Mouse (Mus musculus) macrophage (primary cell): ENCODE results near the gene Sdc4. TPM values are rescaled to one million over a fixed set of nuclear protein-coding genes. Genes with fewer than 3 reads are reported as not detected.

Experiments used
- H3K27ac ChIP-seq: fragments of 350-480 bp; formaldehyde crosslinking; 2 replicates; pipeline ENCODE4 v1.9.0; 2021
- H3K36me3 ChIP-seq: fragments of 350-480 bp; formaldehyde crosslinking; 2 replicates; pipeline ENCODE4 v1.9.0; 2021; ENCODE audit errors: inconsistent target
- H3K4me3 ChIP-seq: fragments of 350-480 bp; formaldehyde crosslinking; 2 replicates; pipeline ENCODE4 v1.9.0; 2021; ENCODE audit errors: inconsistent target
- H3K79me2 ChIP-seq: fragments of 350-480 bp; formaldehyde crosslinking; 2 replicates; pipeline ENCODE4 v1.9.0; 2021; ENCODE audit errors: inconsistent target
- WGBS: methylation state at CpG from one replicate; pipeline ENCODE4 v1.1.7; 2026; ENCODE audit warnings: inconsistent platforms; ENCODE audit not compliant: missing documents; 5-methylcytosine and 5-hydroxymethylcytosine counted together
- polyA plus RNA-seq: library from polyadenylated mRNA; stranded (reverse); fragments of 250-400 nt; gene quantifications from 3 replicates; pipeline ENCODE4 v1.2.4, GENCODE M21; 2018; ENCODE audit warnings: inconsistent platforms

Sdc4 gene
- polyA plus RNA-seq, 1 experiment from 2014 or later: 114 TPM

DNA sequence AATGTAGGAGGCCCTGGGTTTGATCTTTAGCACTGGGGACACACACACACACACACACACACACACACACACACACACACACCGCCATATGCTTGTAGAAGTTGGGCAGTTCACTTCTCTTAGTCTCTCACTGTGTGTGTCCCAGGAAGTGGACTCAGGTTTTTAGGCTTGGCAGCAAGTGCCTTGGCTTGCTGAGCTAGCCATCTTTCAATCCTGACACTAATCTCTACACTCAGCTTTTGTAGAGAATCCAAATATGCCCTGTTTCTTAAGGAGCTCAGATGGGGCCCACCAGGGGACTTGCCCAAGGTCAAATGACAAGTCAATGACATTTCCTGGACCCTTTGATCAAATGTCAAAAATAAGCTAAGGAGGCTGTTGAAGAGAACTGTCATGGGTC, 12.7 kb upstream of the Sdc4 start:
- WGBS: 100% methylated on average over 1 of the region's 1 CpGs
- Histone ChIP-seq H3K4me3 (no peak overlapping the region), H3K79me2 (peaks cover 1% of the 10 kb centered on the region; the same call in 1 of the 2 replicates), H3K27ac (peak overlapping the region; percentile 12; the same call in 1 of the 2 replicates), H3K36me3 (no peaks in the 10 kb centered on the region)

DNA sequence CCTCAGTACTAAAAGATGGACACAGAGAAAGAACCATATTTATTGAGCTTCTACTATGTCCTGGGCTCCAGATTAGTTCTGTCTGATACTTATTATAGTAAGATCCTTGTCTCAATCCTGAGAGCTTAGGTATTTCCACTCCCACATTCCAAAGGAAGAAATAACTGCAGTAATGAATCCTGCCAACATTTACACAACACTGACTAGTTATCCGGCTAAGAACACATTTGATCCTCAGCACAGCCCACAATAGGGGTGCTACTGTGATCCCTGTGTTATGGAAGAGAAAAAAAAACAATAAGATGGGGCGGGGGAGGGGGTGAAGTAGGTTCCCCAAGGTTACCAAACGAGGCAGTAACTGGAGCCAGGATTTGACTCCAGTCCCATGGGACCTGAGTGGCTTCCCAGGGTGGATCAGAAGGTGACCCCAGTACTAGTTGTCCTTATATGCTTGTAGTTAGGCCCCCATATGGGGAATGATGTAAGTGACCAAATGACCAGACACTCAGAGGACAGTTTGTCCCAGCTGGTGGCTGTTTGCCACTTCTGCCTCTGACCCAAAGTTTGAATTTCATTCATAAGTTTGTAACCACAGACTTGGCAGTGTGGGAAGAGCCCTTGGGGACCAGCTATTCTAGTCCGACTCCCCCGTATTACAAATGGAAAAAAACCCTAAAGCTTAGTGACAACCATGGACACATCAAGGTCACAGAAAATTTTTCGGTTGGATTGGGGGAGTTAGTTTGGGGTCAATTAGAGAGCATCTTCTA, 11.9 kb upstream of the Sdc4 start:
- WGBS: 90% methylated on average over 5 of the region's 6 CpGs
- no peaks in the 10 kb centered on the region for H3K79me2 ChIP-seq
- no peak overlapping the region for H3K4me3 ChIP-seq
- H3K27ac ChIP-seq: 0 out of 2 replicates have a peak overlapping the region, but pooled peaks have one; percentile 8
- H3K36me3 ChIP-seq: no peaks in the 10 kb centered on the region

DNA sequence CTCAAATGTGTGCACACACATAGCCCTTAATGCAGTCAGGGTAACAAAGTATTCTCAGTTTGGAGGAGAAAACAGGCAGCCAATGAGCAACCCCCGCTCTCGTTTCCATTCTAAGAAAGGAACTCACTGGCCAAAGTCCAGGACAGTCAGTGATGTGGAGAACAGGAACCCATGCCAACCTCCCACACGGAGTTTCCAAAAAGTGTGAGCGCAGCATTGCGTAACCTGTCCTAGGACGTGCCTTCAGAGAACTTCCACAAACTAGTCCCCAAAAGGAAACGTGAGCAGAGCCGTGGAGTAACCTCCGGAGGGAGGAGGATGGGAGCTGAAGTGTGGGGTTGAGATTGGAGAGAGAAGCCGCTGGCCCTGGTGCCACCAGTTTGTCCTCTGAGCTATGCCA, 11.2 kb upstream of the Sdc4 start:
- Histone ChIP-seq H3K4me3 (no peak overlapping the region), H3K36me3 (no peaks in the 10 kb centered on the region), H3K27ac (0 out of 2 replicates have a peak overlapping the region, but pooled peaks have one; percentile 8), H3K79me2 (no peaks in the 10 kb centered on the region)
- WGBS: 18% methylated on average over 10 of the region's 10 CpGs

DNA sequence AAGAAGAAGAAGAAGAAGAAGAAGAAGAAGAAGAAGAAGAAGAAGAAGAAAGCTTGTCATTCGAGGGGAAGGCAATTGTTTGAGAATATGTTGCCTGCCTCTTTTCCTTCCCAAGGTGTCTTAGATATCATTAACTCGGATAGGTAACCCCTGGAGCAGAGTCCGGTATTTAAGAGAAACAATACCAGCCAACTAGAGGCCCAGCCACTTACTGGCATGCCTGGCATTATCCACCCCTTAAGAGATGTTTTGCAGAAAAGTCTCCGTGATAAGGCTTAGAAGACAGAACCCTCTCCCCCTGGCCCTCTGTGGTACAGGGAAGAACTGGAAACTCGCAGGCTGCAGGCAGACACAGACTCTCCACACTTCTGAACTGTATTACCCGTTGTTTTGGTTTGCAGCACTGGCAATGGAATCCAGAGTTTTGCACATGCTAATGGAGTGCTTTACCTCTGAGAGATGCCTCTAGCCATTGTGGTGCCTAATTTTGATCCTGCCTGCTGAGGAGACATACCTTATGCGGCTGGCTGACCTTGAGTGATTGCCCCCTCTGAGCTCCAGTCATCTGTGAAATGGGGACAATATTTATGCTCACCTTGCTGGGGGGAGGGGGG, 10.3 kb upstream of the Sdc4 start:
- WGBS: 88% methylated on average over 7 of the region's 7 CpGs
- no peak overlapping the region for H3K4me3 ChIP-seq
- no peaks in the 10 kb centered on the region for H3K36me3 ChIP-seq
- H3K27ac ChIP-seq: no peak overlapping the region
- H3K79me2 ChIP-seq: no peaks in the 10 kb centered on the region

DNA sequence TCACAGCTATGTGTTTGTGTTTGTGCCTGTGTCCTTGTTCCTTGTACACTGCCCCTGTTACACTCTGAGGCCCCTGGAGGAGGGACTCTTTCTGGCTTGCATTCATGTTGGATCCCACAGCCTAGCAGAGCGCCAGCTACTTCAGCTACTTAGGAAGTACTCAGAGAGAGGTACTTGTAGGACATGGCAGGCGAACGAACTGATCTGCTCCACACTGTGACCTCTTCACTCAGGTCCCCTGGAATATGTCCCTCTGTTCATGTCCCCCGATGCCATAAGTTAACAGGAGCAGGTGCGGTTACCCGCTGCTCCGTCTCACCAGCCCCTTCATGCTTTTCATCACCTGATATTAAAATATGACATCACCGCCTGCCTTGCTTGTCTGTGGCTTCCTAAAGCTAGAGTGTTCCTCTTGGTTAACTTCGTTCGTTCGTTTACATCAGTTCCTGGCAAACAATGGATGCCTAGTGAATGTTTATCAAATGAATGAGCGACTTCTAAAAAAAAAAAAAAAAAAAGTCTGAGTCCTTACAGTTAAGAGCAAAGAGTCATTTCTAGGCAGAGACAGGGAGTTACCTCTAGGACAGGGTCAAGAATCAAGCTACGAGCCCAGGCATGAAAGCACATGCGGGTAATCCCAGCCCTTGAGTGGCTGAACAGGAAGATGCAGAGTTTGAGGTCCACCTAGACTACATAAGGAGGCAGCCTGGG, 9.5 kb upstream of the Sdc4 start:
- H3K79me2 ChIP-seq: no peaks in the 10 kb centered on the region
- 86% methylated on average over 14 of the region's 14 CpGs for WGBS
- no peak overlapping the region for H3K27ac ChIP-seq
- H3K36me3 ChIP-seq: no peaks in the 10 kb centered on the region
- H3K4me3 ChIP-seq: no peak overlapping the region

DNA sequence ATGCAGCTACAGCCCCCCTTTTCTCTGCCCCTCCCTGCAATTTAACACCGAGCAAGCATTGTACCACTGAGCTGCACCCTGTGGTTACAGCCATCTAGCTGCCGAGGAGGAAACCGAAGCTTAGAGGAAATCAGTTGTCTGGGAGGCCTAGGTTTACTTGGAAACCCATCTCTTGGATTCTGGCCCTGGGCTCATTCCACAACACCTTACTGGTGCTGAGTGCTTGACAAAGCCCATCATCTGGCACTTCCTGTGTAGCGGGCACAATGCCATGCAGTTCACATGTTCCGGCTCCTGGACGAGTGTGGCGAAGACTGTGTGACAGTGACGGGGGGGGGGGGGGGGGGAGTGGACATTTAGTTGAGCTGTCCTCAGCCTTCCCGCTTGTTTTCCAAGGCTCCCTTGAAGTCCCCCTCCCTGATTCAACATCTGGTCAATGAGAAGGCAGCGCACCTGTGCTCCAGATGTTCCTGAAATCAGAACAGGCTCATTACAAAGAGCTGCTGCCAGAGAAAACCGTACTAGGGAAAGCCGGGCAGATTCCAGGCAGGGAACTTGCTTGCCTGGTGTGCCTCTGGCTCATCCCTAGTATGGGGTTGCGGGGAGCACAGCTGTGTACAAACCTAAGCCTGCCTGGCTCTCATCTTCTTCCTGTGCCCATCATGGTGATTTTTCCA, 8.5 kb upstream of the Sdc4 start:
- 67% methylated on average over 12 of the region's 13 CpGs for WGBS
- no peak overlapping the region for H3K4me3 ChIP-seq
- no peaks in the 10 kb centered on the region for H3K36me3 ChIP-seq
- H3K79me2 ChIP-seq: no peaks in the 10 kb centered on the region
- H3K27ac ChIP-seq: no peak overlapping the region

DNA sequence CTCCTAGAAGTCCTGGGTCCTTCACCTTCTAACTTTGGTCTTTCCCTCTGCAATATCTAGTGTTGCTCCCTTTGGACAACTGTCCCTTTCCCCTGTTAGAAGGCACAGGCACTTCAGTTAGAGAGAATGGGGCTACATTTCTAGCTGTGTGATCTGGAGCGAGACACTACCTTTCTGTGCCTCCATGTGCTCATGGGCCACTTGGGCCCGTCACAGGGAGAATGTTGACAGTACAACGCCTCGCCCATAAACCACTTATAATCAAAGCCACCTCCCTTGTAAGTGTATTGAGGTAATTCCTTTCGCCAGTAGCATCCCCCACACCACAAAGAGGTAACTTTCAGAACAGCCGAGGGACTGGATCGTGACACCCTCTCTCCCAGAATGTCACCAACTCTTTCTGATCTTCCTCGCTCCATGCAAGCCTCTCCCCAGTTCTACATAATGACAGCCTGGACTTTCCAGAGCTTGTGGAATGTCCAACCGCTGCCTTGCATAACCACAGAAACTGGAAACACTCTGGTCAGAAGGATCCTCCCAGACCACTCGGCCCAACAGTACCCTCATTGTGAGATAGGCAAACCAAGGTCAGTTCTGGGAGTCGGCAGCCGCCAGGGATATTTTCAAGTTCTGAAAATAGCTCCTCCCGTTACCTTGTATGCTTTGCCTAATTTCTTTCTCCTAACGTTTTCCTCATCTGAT, 5.8 kb upstream of the Sdc4 start:
- no peaks in the 10 kb centered on the region for H3K79me2 ChIP-seq
- no peaks in the 10 kb centered on the region for H3K36me3 ChIP-seq
- H3K4me3 ChIP-seq: no peak overlapping the region
- 93% methylated on average over 14 of the region's 14 CpGs for WGBS
- no peak overlapping the region for H3K27ac ChIP-seq

DNA sequence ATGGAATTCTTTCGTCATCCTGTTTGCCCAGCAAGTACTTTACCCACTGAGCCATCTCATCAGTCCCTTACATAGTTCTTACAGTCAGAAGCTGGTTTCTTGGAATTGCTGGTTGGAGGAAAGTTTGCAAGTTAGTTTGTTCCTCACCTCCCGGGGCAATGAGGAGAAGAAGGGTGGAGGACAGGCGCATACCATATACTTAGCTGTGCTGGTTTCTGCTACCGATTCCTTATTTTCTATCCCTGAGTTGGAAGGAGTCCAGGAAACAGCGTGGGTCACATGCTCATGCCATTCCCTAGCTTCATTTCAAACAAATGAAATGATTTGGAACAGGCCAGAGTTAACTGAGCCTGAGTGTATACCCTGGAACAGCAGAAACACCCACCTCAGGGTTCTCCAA, 5.2 kb upstream of the Sdc4 start:
- Histone ChIP-seq H3K79me2 (no peaks in the 10 kb centered on the region), H3K4me3 (no peak overlapping the region), H3K27ac (no peak overlapping the region), H3K36me3 (no peaks in the 10 kb centered on the region)
- 90% methylated on average over 5 of the region's 5 CpGs for WGBS

DNA sequence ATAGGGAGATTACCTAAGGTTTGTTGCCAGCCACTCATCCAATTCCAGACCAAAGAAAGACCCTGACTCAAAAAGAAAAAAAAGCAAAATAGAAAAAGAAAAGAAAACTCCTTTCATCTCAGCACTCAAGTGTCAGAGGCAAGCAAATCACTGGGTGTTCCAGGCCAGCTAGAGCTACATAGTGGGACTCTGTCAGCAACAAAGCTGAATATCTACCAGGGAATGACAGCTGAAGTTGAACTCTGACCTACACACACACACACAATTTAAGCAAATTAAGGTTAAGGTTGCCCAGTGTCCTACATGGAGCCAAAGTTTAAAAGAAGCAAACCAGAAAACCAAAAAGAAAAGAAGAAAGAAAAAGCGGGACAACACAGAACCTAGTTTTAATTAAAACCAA, 4.5 kb upstream of the Sdc4 start:
- Histone ChIP-seq H3K27ac (no peak overlapping the region), H3K79me2 (no peaks in the 10 kb centered on the region), H3K36me3 (no peaks in the 10 kb centered on the region), H3K4me3 (no peak overlapping the region)
- no CpG with 5 or more reads among the region's 1 CpGs for WGBS

DNA sequence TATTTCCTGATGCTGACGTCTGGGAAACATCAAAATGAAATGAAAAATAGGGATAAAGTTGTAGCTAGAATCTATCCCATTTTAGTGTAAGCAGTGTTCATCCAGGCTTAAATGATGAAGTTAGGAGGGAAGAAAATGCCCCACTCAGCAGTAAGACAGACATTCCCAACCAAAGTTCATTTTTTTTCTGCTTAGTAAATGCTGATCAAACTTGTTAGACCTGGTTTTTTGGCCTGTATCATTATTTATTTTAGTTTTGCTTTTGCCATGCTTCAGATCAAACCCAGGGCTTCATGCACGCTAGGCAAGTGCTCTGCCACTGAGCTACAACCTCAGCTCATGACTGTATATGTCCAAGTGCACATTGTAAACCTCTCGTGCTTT, 2.4 kb upstream of the Sdc4 start:
- Histone ChIP-seq H3K79me2 (peaks cover 18% of the 10 kb centered on the region), H3K27ac (no peak overlapping the region), H3K4me3 (no peak overlapping the region), H3K36me3 (no peaks in the 10 kb centered on the region)
- WGBS: 97% methylated on average over 3 of the region's 3 CpGs

DNA sequence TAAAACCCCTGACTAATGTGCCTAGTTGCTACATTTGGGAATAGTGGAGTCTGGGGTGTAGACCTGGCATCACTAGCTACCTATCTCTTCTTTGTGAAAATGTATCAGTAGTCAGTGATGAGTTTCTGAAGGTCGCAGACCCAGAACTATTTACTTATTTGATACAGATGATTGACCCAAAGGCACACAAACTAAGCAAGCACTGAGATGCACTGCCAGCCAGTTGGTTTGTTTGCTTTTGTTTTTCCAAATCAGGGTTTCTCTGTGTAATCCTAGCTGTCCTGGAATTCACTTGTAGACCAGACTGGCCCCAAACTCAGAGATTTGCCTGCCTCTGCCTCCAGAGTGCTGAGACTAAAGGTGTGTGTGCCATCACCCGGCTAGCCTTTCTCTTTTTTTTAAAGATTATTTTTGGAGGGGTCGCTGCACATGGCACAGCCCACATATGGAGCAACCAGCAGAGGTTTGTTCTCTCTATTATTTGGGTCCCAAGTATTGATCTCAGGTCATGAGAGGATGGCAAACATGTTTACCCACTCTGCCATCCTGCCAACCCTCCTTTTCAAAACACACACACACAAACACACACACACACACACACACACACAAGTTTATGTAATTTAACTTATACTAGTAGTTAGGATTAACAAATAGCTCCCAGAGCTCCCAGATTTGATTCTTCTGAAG, 1.9 kb upstream of the Sdc4 start:
- H3K4me3 ChIP-seq: no peak overlapping the region
- H3K36me3 ChIP-seq: no peaks in the 10 kb centered on the region
- 87% methylated on average over 3 of the region's 3 CpGs for WGBS
- H3K79me2 ChIP-seq: peaks cover 24% of the 10 kb centered on the region
- H3K27ac ChIP-seq: no peak overlapping the region

DNA sequence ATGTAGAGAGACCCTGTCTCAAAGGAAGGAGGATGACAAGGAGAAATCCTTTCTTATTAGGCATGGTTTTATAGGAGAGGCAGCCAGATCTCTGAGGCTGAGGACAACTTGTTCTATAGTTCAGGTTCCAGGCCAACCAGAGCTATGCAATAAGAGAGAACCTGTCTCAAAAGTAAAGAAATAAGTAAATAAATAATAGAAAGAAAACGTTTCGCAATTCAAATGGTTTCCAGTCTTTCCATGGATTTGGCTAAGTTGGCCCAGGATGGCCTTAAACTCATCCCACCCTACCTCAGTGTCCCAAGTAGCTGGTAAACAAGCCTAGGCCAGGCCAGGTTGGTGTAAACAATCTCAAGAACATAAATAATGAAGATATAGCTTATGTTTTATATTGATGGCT, 1.0 kb upstream of the Sdc4 start:
- Histone ChIP-seq H3K79me2 (peaks cover 32% of the 10 kb centered on the region), H3K27ac (no peak overlapping the region), H3K36me3 (no peaks in the 10 kb centered on the region), H3K4me3 (no peak overlapping the region)
- WGBS: 79% methylated on average over 2 of the region's 2 CpGs

DNA sequence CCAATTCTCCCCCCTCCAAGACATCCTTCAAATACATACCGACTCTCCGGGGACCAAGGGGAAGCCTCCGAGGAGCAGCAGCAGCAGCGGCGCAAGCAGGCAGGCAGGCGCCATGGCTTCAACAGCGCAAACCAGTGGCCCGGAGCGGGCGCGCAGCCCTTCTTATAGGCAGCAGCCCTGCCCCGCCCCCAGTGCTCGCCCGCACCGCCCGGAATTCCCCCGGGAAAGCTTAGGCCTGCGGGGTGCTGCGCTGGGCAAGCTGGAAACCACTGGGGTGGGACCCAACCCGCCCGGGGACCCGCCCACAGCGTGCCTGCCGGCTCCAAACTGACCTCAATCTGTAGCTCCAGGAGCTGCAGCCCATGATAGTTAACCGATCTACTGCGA, 643 bp downstream of the Sdc4 start:
- Histone ChIP-seq H3K79me2 (peaks cover 49% of the 10 kb centered on the region), H3K27ac (peak overlapping the region; percentile 90), H3K4me3 (peak overlapping the region; percentile 93), H3K36me3 (no peaks in the 10 kb centered on the region)
- WGBS: 2% methylated on average over 26 of the region's 26 CpGs
